Mouse (Mus musculus): ENCODE measurements around the gene Pp2d1. TPM values are rescaled to one million over a fixed set of nuclear protein-coding genes. Genes with fewer than 3 reads are reported as not detected.

The Pp2d1 gene
- total RNA-seq, 2 experiments from 2014 or later = not detected

- Histone ChIP-seq H3K4me3 (peak within 1 kb of the TSS; percentile 64), H3K27ac (peak within 1 kb of the TSS; percentile 64)
- no peak for TF ChIP-seq CTCF (IDR thresholded peaks at IDR 0.05)
- DNase-seq = peak; percentile 93
- intact Hi-C loops (cut with DNase I) = no loop called here
Measured at GRCm38 (mm10) chr17:53462603-53463495, 76.4 kb downstream of the Pp2d1 start, which contains the start of gene Efhb. Gene Efhb, minus strand, starts transcription at chr17:53463321.

Other genes with a start within 250 kb of the Pp2d1 start
- under 1 TPM; 0.06 to 0.10 TPM for gene Efhb, start 76.1 kb downstream of the Pp2d1 start, total RNA-seq (2021)
- gene Rab5a, start 60.2 kb downstream of the Pp2d1 start, total RNA-seq (2021) = 10 to 100 TPM; 48.0 to 52.0 TPM
- gene Kat2b, start 27.4 kb upstream of the Pp2d1 start, total RNA-seq (2021) = 10 to 100 TPM; 65.7 to 70.4 TPM
- not detected for gene Sgo1, start 149.9 kb upstream of the Pp2d1 start, total RNA-seq (2021)

Measured in gastrocnemius, adult 2 months (tissue).